Mouse (Mus musculus): ENCODE data around the gene Scamp1. TPM values are rescaled to one million over a fixed set of nuclear protein-coding genes. Genes with fewer than 3 reads are reported as not detected.

Gene Scamp1
- total RNA-seq, 2 experiments from 2014 or later = 183 to 191 TPM

GRCm38 (mm10) chr13:94284543-94285269 is 951 bp downstream of the Scamp1 start:
- peak in 1 of 2 experiments; percentile 46 for DNase-seq (ENCODE audit: low spot score in 2 of 2)

- no peak for DNase-seq (ENCODE audit: low spot score in 2 of 2)
Observed at GRCm38 (mm10) chr13:94279420-94279819, 6.2 kb downstream of the Scamp1 start.

GRCm38 (mm10) chr13:94271284-94271683 is 14.4 kb downstream of the Scamp1 start:
- no peak for DNase-seq (ENCODE audit: low spot score in 2 of 2)

- DNase-seq (ENCODE audit: low spot score in 2 of 2) = no peak
Observed at GRCm38 (mm10) chr13:94268201-94268600, 17.5 kb downstream of the Scamp1 start.

GRCm38 (mm10) chr13:94267190-94267589 is 18.5 kb downstream of the Scamp1 start:
- peak in 1 of 2 experiments; percentile 21 for DNase-seq (ENCODE audit: low spot score in 2 of 2)

GRCm38 (mm10) chr13:94266530-94266929 is 19.1 kb downstream of the Scamp1 start:
- DNase-seq (ENCODE audit: low spot score in 2 of 2) = no peak

- no peak for DNase-seq (ENCODE audit: low spot score in 2 of 2)
Observed at GRCm38 (mm10) chr13:94265291-94265690, 20.4 kb downstream of the Scamp1 start.

GRCm38 (mm10) chr13:94263943-94264342 is 21.7 kb downstream of the Scamp1 start:
- peak; percentile 31 to 32 for DNase-seq (ENCODE audit: low spot score in 2 of 2)

- DNase-seq (ENCODE audit: low spot score in 2 of 2) = no peak
Observed at GRCm38 (mm10) chr13:94262551-94262950, 23.1 kb downstream of the Scamp1 start.

GRCm38 (mm10) chr13:94261624-94262023 is 24.0 kb downstream of the Scamp1 start:
- no peak for DNase-seq (ENCODE audit: low spot score in 2 of 2)

- DNase-seq (ENCODE audit: low spot score in 2 of 2) = no peak
Observed at GRCm38 (mm10) chr13:94260961-94261360, 24.7 kb downstream of the Scamp1 start.

- no peak for DNase-seq (ENCODE audit: low spot score in 2 of 2)
Observed at GRCm38 (mm10) chr13:94259210-94259609, 26.4 kb downstream of the Scamp1 start.

- no peak for DNase-seq (ENCODE audit: low spot score in 2 of 2)
Observed at GRCm38 (mm10) chr13:94258530-94258929, 27.1 kb downstream of the Scamp1 start.

GRCm38 (mm10) chr13:94257711-94258110 is 27.9 kb downstream of the Scamp1 start:
- DNase-seq (ENCODE audit: low spot score in 2 of 2) = no peak

- DNase-seq (ENCODE audit: low spot score in 2 of 2) = no peak
Observed at GRCm38 (mm10) chr13:94255176-94255575, 30.5 kb downstream of the Scamp1 start.

GRCm38 (mm10) chr13:94254286-94254685 is 31.4 kb downstream of the Scamp1 start:
- DNase-seq (ENCODE audit: low spot score in 2 of 2) = no peak

- no peak for DNase-seq (ENCODE audit: low spot score in 2 of 2)
Observed at GRCm38 (mm10) chr13:94253052-94253451, 32.6 kb downstream of the Scamp1 start.

GRCm38 (mm10) chr13:94250761-94251160 is 34.9 kb downstream of the Scamp1 start:
- no peak for DNase-seq (ENCODE audit: low spot score in 2 of 2)

- DNase-seq (ENCODE audit: low spot score in 2 of 2) = no peak
Observed at GRCm38 (mm10) chr13:94250188-94250587, 35.5 kb downstream of the Scamp1 start.

- no peak for DNase-seq (ENCODE audit: low spot score in 2 of 2)
Observed at GRCm38 (mm10) chr13:94242897-94243296, 42.8 kb downstream of the Scamp1 start.

GRCm38 (mm10) chr13:94241892-94242524 is 43.6 kb downstream of the Scamp1 start:
- DNase-seq (ENCODE audit: low spot score in 2 of 2) = no peak

GRCm38 (mm10) chr13:94240873-94241272 is 44.8 kb downstream of the Scamp1 start:
- no peak for DNase-seq (ENCODE audit: low spot score in 2 of 2)

- no peak for DNase-seq (ENCODE audit: low spot score in 2 of 2)
Observed at GRCm38 (mm10) chr13:94240111-94240510, 45.5 kb downstream of the Scamp1 start.

All from left cerebral cortex, adult 18-20 months (tissue).